Mouse (Mus musculus): ENCODE measurements around the gene Pim2. TPM values are rescaled to one million over a fixed set of nuclear protein-coding genes. Genes with fewer than 3 reads are reported as not detected.

Gene Pim2
- 12.2 and 13.6 TPM in 2 replicates for polyA plus RNA-seq (2012; rRNA removed)

GRCm38 (mm10) chrX:7878007-7878419 is at the start of gene Pim2:
TSS of gene Pim2 (plus strand) at chrX:7878262.
- TF ChIP-seq POLR2A (IDR thresholded peaks at IDR 0.05; ENCODE audit: borderline replicate concordance, extremely low read depth, low read depth, low read length) (peak; percentile 36; the same call in 1 of the 2 replicates), CTCF (IDR thresholded peaks at IDR 0.05; ENCODE audit: insufficient read depth, low read length) (no peak)
- peak within 1 kb of the TSS; percentile 63 for H3K4me3 ChIP-seq (replicated peaks; ENCODE audit: extremely low read depth, low read depth, low read length)
- 24% methylated on average over 38 of the region's 38 CpGs for WGBS
- H3K4me1 ChIP-seq (ENCODE audit: control insufficient read depth, insufficient read depth, low read length): peaks cover 2% of the 10 kb centered on the region
- DNase-seq: peak; percentile 62

- no peak for DNase-seq
- TF ChIP-seq CTCF (IDR thresholded peaks at IDR 0.05; ENCODE audit: insufficient read depth, low read length): no peak
- TF ChIP-seq POLR2A (IDR thresholded peaks at IDR 0.05; ENCODE audit: borderline replicate concordance, extremely low read depth, low read depth, low read length): no peak
- 50% methylated on average over 1 of the region's 1 CpGs for WGBS
- no peaks in the 10 kb centered on the region for H3K4me1 ChIP-seq (ENCODE audit: control insufficient read depth, insufficient read depth, low read length)
- no peak overlapping the region for H3K4me3 ChIP-seq (replicated peaks; ENCODE audit: extremely low read depth, low read depth, low read length)
Measured at GRCm38 (mm10) chrX:7837146-7837545, 40.9 kb upstream of the Pim2 start.

GRCm38 (mm10) chrX:7840842-7841162 is 37.3 kb upstream of the Pim2 start:
- 20% methylated on average over 7 of the region's 7 CpGs for WGBS
- no peak for DNase-seq
- Histone ChIP-seq H3K4me3 (replicated peaks; ENCODE audit: extremely low read depth, low read depth, low read length) (peak overlapping the region; percentile 67), H3K4me1 (ENCODE audit: control insufficient read depth, insufficient read depth, low read length) (peaks cover 5% of the 10 kb centered on the region; the same call in 1 of the 2 replicates)
- TF ChIP-seq POLR2A (IDR thresholded peaks at IDR 0.05; ENCODE audit: borderline replicate concordance, extremely low read depth, low read depth, low read length) (no peak), CTCF (IDR thresholded peaks at IDR 0.05; ENCODE audit: insufficient read depth, low read length) (no peak)

GRCm38 (mm10) chrX:7841163-7842162 is 36.6 kb upstream of the Pim2 start, which contains the start of gene Otud5:
TSS of gene Otud5 (plus strand) at chrX:7841364.
- TF ChIP-seq CTCF (IDR thresholded peaks at IDR 0.05; ENCODE audit: insufficient read depth, low read length) (no peak), POLR2A (IDR thresholded peaks at IDR 0.05; ENCODE audit: borderline replicate concordance, extremely low read depth, low read depth, low read length) (peak; percentile 60; the same call in 1 of the 2 replicates)
- WGBS: 26% methylated on average over 74 of the region's 74 CpGs
- peak within 1 kb of the TSS; percentile 82 for H3K4me3 ChIP-seq (replicated peaks; ENCODE audit: extremely low read depth, low read depth, low read length)
- H3K4me1 ChIP-seq (ENCODE audit: control insufficient read depth, insufficient read depth, low read length): peaks cover 5% of the 10 kb centered on the region; the same call in 1 of the 2 replicates
- DNase-seq: peak; percentile 86

- 34% methylated on average over 42 of the region's 42 CpGs for WGBS
- peaks cover 5% of the 10 kb centered on the region; the same call in 1 of the 2 replicates for H3K4me1 ChIP-seq (ENCODE audit: control insufficient read depth, insufficient read depth, low read length)
- peak overlapping the region; percentile 81 for H3K4me3 ChIP-seq (replicated peaks; ENCODE audit: extremely low read depth, low read depth, low read length)
- TF ChIP-seq CTCF (IDR thresholded peaks at IDR 0.05; ENCODE audit: insufficient read depth, low read length): no peak
- no peak for TF ChIP-seq POLR2A (IDR thresholded peaks at IDR 0.05; ENCODE audit: borderline replicate concordance, extremely low read depth, low read depth, low read length)
- peak; percentile 12 for DNase-seq
Measured at GRCm38 (mm10) chrX:7842318-7842717, 35.7 kb upstream of the Pim2 start.

GRCm38 (mm10) chrX:7847845-7848244 is 30.2 kb upstream of the Pim2 start:
- peaks cover 5% of the 10 kb centered on the region; the same call in 1 of the 2 replicates for H3K4me1 ChIP-seq (ENCODE audit: control insufficient read depth, insufficient read depth, low read length)
- WGBS: 63% methylated on average over 2 of the region's 2 CpGs
- TF ChIP-seq POLR2A (IDR thresholded peaks at IDR 0.05; ENCODE audit: borderline replicate concordance, extremely low read depth, low read depth, low read length) (no peak), CTCF (IDR thresholded peaks at IDR 0.05; ENCODE audit: insufficient read depth, low read length) (no peak)
- no peak for DNase-seq
- H3K4me3 ChIP-seq (replicated peaks; ENCODE audit: extremely low read depth, low read depth, low read length): no peak overlapping the region

- Histone ChIP-seq H3K4me3 (replicated peaks; ENCODE audit: extremely low read depth, low read depth, low read length) (no peak overlapping the region), H3K4me1 (ENCODE audit: control insufficient read depth, insufficient read depth, low read length) (no peaks in the 10 kb centered on the region)
- TF ChIP-seq POLR2A (IDR thresholded peaks at IDR 0.05; ENCODE audit: borderline replicate concordance, extremely low read depth, low read depth, low read length) (no peak), CTCF (IDR thresholded peaks at IDR 0.05; ENCODE audit: insufficient read depth, low read length) (peak; percentile 71)
- DNase-seq: peak; percentile 16
- WGBS: 33% methylated on average over 2 of the region's 2 CpGs
Measured at GRCm38 (mm10) chrX:7854578-7854977, 23.5 kb upstream of the Pim2 start.

- H3K4me1 ChIP-seq (ENCODE audit: control insufficient read depth, insufficient read depth, low read length): no peaks in the 10 kb centered on the region
- no peak overlapping the region for H3K4me3 ChIP-seq (replicated peaks; ENCODE audit: extremely low read depth, low read depth, low read length)
- DNase-seq: no peak
- TF ChIP-seq CTCF (IDR thresholded peaks at IDR 0.05; ENCODE audit: insufficient read depth, low read length) (no peak), POLR2A (IDR thresholded peaks at IDR 0.05; ENCODE audit: borderline replicate concordance, extremely low read depth, low read depth, low read length) (no peak)
- 81% methylated on average over 3 of the region's 3 CpGs for WGBS
Measured at GRCm38 (mm10) chrX:7859191-7859753, 18.8 kb upstream of the Pim2 start.

- 62% methylated on average over 1 of the region's 1 CpGs for WGBS
- H3K4me3 ChIP-seq (replicated peaks; ENCODE audit: extremely low read depth, low read depth, low read length): no peak overlapping the region
- peaks cover 4% of the 10 kb centered on the region for H3K4me1 ChIP-seq (ENCODE audit: control insufficient read depth, insufficient read depth, low read length)
- DNase-seq: no peak
- TF ChIP-seq CTCF (IDR thresholded peaks at IDR 0.05; ENCODE audit: insufficient read depth, low read length) (no peak), POLR2A (IDR thresholded peaks at IDR 0.05; ENCODE audit: borderline replicate concordance, extremely low read depth, low read depth, low read length) (no peak)
Measured at GRCm38 (mm10) chrX:7863181-7863580, 14.9 kb upstream of the Pim2 start.
